Mouse (Mus musculus): ENCODE data around the gene Galnt17. TPM values are rescaled to one million over a fixed set of nuclear protein-coding genes. Genes with fewer than 3 reads are reported as not detected.

The Galnt17 gene
- total RNA-seq (2021), result 10 to 100 TPM; 29.6 to 30.7 TPM

- no peak for DNase-seq (ENCODE audit: extremely low spot score in 1 of 2, low spot score in 2 of 2)
- intact Hi-C loops (cut with DNase I), result loop anchor here (5.0 kb wide), 1 partner anchor 446 kb away; no protein-coding TSS in a partner anchor
Observed at GRCm38 (mm10) chr5:131308397-131308796, at the start of gene Galnt17. Gene Galnt17, minus strand, starts transcription at chr5:131308497.

GRCm38 (mm10) chr5:131334536-131334935 is 26.2 kb upstream of the Galnt17 start:
- intact Hi-C loops (cut with DNase I), result no loop called here
- DNase-seq (ENCODE audit: extremely low spot score in 1 of 2, low spot score in 2 of 2), result no peak

- DNase-seq (ENCODE audit: extremely low spot score in 1 of 2, low spot score in 2 of 2), result no peak
- intact Hi-C loops (cut with DNase I), result no loop called here
Observed at GRCm38 (mm10) chr5:131321286-131321685, 13.0 kb upstream of the Galnt17 start.

- no peak for DNase-seq (ENCODE audit: extremely low spot score in 1 of 2, low spot score in 2 of 2)
- intact Hi-C loops (cut with DNase I), result no loop called here
Observed at GRCm38 (mm10) chr5:131319605-131320004, 11.3 kb upstream of the Galnt17 start.

- DNase-seq (ENCODE audit: extremely low spot score in 1 of 2, low spot score in 2 of 2), result no peak
- intact Hi-C loops (cut with DNase I), result no loop called here
Observed at GRCm38 (mm10) chr5:131319141-131319540, 10.8 kb upstream of the Galnt17 start.

GRCm38 (mm10) chr5:131315016-131315415 is 6.7 kb upstream of the Galnt17 start:
- intact Hi-C loops (cut with DNase I), result no loop called here
- DNase-seq (ENCODE audit: extremely low spot score in 1 of 2, low spot score in 2 of 2), result no peak

GRCm38 (mm10) chr5:131307656-131308151 is 593 bp downstream of the Galnt17 start:
- intact Hi-C loops (cut with DNase I), result loop anchor here (5.0 kb wide), 1 partner anchor 445 kb away; no protein-coding TSS in a partner anchor
- peak; percentile 73 to 93 for DNase-seq (ENCODE audit: extremely low spot score in 1 of 2, low spot score in 2 of 2)

GRCm38 (mm10) chr5:131306908-131307655 is 1.2 kb downstream of the Galnt17 start:
- intact Hi-C loops (cut with DNase I), result loop anchor here (5.0 kb wide), 1 partner anchor 445 kb away; no protein-coding TSS in a partner anchor
- DNase-seq (ENCODE audit: extremely low spot score in 1 of 2, low spot score in 2 of 2), result peak; percentile 20 to 78

GRCm38 (mm10) chr5:131306321-131306907 is 1.9 kb downstream of the Galnt17 start:
- intact Hi-C loops (cut with DNase I), result loop anchor here (5.0 kb wide), 1 partner anchor 444 kb away; no protein-coding TSS in a partner anchor

GRCm38 (mm10) chr5:131305223-131305622 is 3.1 kb downstream of the Galnt17 start:
- intact Hi-C loops (cut with DNase I), result loop anchor here (5.0 kb wide), 1 partner anchor 443 kb away; no protein-coding TSS in a partner anchor

More at GRCm38 (mm10) chr5:131306321-131306907, 1.9 kb downstream of the Galnt17 start:
- DNase-seq (ENCODE audit: extremely low spot score in 1 of 2, low spot score in 2 of 2), result peak in 1 of 2 experiments; percentile 31

GRCm38 (mm10) chr5:131301526-131301925 is 6.8 kb downstream of the Galnt17 start:
- no peak for DNase-seq (ENCODE audit: extremely low spot score in 1 of 2, low spot score in 2 of 2)
- intact Hi-C loops (cut with DNase I), result no loop called here

More at GRCm38 (mm10) chr5:131305223-131305622, 3.1 kb downstream of the Galnt17 start:
- DNase-seq (ENCODE audit: extremely low spot score in 1 of 2, low spot score in 2 of 2), result no peak

- intact Hi-C loops (cut with DNase I), result no loop called here
- DNase-seq (ENCODE audit: extremely low spot score in 1 of 2, low spot score in 2 of 2), result no peak
Observed at GRCm38 (mm10) chr5:131293726-131294449, 14.4 kb downstream of the Galnt17 start.

GRCm38 (mm10) chr5:131287091-131287490 is 21.2 kb downstream of the Galnt17 start:
- DNase-seq (ENCODE audit: extremely low spot score in 1 of 2, low spot score in 2 of 2), result no peak
- intact Hi-C loops (cut with DNase I), result no loop called here

GRCm38 (mm10) chr5:131286680-131287079 is 21.6 kb downstream of the Galnt17 start:
- intact Hi-C loops (cut with DNase I), result no loop called here
- DNase-seq (ENCODE audit: extremely low spot score in 1 of 2, low spot score in 2 of 2), result no peak

- no peak for DNase-seq (ENCODE audit: extremely low spot score in 1 of 2, low spot score in 2 of 2)
- intact Hi-C loops (cut with DNase I), result no loop called here
Observed at GRCm38 (mm10) chr5:131280349-131280748, 27.9 kb downstream of the Galnt17 start.

- intact Hi-C loops (cut with DNase I), result no loop called here
- DNase-seq (ENCODE audit: extremely low spot score in 1 of 2, low spot score in 2 of 2), result no peak
Observed at GRCm38 (mm10) chr5:131279286-131279685, 29.0 kb downstream of the Galnt17 start.

- intact Hi-C loops (cut with DNase I), result no loop called here
- peak; percentile 47 to 57 for DNase-seq (ENCODE audit: extremely low spot score in 1 of 2, low spot score in 2 of 2)
Observed at GRCm38 (mm10) chr5:131277227-131277626, 31.1 kb downstream of the Galnt17 start.

GRCm38 (mm10) chr5:131266291-131266690 is 42.0 kb downstream of the Galnt17 start:
- intact Hi-C loops (cut with DNase I), result no loop called here
- no peak for DNase-seq (ENCODE audit: extremely low spot score in 1 of 2, low spot score in 2 of 2)

- DNase-seq (ENCODE audit: extremely low spot score in 1 of 2, low spot score in 2 of 2), result no peak
- intact Hi-C loops (cut with DNase I), result no loop called here
Observed at GRCm38 (mm10) chr5:131264145-131264544, 44.2 kb downstream of the Galnt17 start.

Data from left cerebral cortex, postnatal 10 days (tissue).